Mouse (Mus musculus) myocyte (in vitro differentiated cells): ENCODE results near the gene Cox8a.

Experiments used
- CEBPB ChIP-seq: IDR thresholded peaks from 2 replicates; pipeline ENCODE4 v1.6.1; 2011; ENCODE audit warnings: mild to moderate bottlenecking, moderate library complexity; ENCODE audit not compliant: poor library complexity, insufficient read depth, severe bottlenecking
- E2F4 ChIP-seq: IDR thresholded peaks from one replicate; pipeline ENCODE4 v1.6.1; 2011; ENCODE audit warnings: mild to moderate bottlenecking, control low read depth, moderate library complexity; ENCODE audit not compliant: insufficient read depth
- MAX ChIP-seq: IDR thresholded peaks from one replicate; pipeline ENCODE4 v1.6.1; 2011; ENCODE audit warnings: low read depth, mild to moderate bottlenecking, control low read depth
- MYOD1 ChIP-seq, 3 experiments: IDR thresholded peaks; one replicate each; pipeline ENCODE4 v1.6.1; 2011; ENCODE audit warnings: control low read depth in 2 of 3, low read depth in 2 of 3, mild to moderate bottlenecking in 2 of 3, moderate library complexity in 1 of 3; ENCODE audit not compliant: insufficient read length in 2 of 3, control insufficient read depth in 1 of 3
- MYOG ChIP-seq, 3 experiments: IDR thresholded peaks; one replicate each; pipeline ENCODE4 v1.6.1; 2011; ENCODE audit warnings: control low read depth in 2 of 3, low read depth in 2 of 3, mild to moderate bottlenecking in 2 of 3; ENCODE audit not compliant: insufficient read length in 2 of 3, control insufficient read depth in 1 of 3, insufficient read depth in 1 of 3
- POLR2A ChIP-seq: IDR thresholded peaks from one replicate; pipeline ENCODE4 v1.6.1; 2011; ENCODE audit warnings: low read depth, mild to moderate bottlenecking, control low read depth, moderate library complexity; ENCODE audit not compliant: insufficient read length
- POLR2AphosphoS2 ChIP-seq: IDR thresholded peaks from one replicate; pipeline ENCODE4 v1.6.1; 2011; ENCODE audit warnings: low read depth, control low read depth; ENCODE audit not compliant: insufficient read length
- REST ChIP-seq: IDR thresholded peaks from one replicate; pipeline ENCODE4 v1.6.1; 2011; ENCODE audit warnings: mild to moderate bottlenecking, control low read depth, moderate library complexity; ENCODE audit not compliant: insufficient read depth, insufficient read length
- SRF ChIP-seq: IDR thresholded peaks from one replicate; pipeline ENCODE4 v1.6.1; 2011; ENCODE audit warnings: low read depth; ENCODE audit not compliant: control insufficient read depth, insufficient read length
- TCF12 ChIP-seq: IDR thresholded peaks from one replicate; pipeline ENCODE4 v1.6.1; 2011; ENCODE audit warnings: mild to moderate bottlenecking, control low read depth; ENCODE audit not compliant: poor library complexity, insufficient read depth, severe bottlenecking
- TCF3 ChIP-seq: IDR thresholded peaks from one replicate; pipeline ENCODE4 v1.6.1; 2011; ENCODE audit warnings: low read depth, control low read depth; ENCODE audit not compliant: insufficient read length
- USF1 ChIP-seq: IDR thresholded peaks from one replicate; pipeline ENCODE4 v1.6.1; 2011; ENCODE audit warnings: low read depth, mild to moderate bottlenecking, control low read depth, moderate library complexity

GRCm38 (mm10) chr19:7262592-7262991 is 45.2 kb upstream of the Cox8a start:
- TF ChIP-seq POLR2AphosphoS2 (no peak), POLR2A (no peak), TCF12 (no peak), REST (no peak), MAX (no peak), MYOG (IDR thresholded peaks at IDR 0.05; ENCODE audit: control insufficient read depth in 1 of 3, insufficient read depth in 1 of 3, insufficient read length in 2 of 3, low read depth in 2 of 3) (no peak), USF1 (no peak), CEBPB (no peak), TCF3 (no peak), MYOD1 (IDR thresholded peaks at IDR 0.05; ENCODE audit: control insufficient read depth in 1 of 3, insufficient read length in 2 of 3, low read depth in 2 of 3) (no peak), E2F4 (no peak), SRF (no peak)
